Mouse (Mus musculus) heart, postnatal 0 days (tissue): ENCODE data around the gene Sgpl1. TPM values are rescaled to one million over a fixed set of nuclear protein-coding genes. Genes with fewer than 3 reads are reported as not detected.
A peak's percentile ranks its signal among the peaks of the same experiment; 100 is the strongest.

Source experiments
- ATAC-seq: fragments of 200-750 bp; cut with Nextera tagmentation; 2 replicates; pipeline ENCODE4 v1.8.0; 2017; ENCODE audit warnings: low read depth, moderate number of reproducible peaks, moderate library complexity; ENCODE audit not compliant: insufficient read depth
- DNase-seq: peaks from one replicate; pipeline ENCODE4 v3.0.0-alpha.2; 2016; ENCODE audit warnings: low spot score
- H3K27ac ChIP-seq: fragments of 300-500 bp; sonication (generic); 2 replicates; pipeline ENCODE4 v1.5.1; 2014; ENCODE audit warnings: low read depth, mild to moderate bottlenecking
- H3K27me3 ChIP-seq: fragments of 300-500 bp; sonication (generic); 2 replicates; pipeline ENCODE4 v1.6.1; 2014; ENCODE audit warnings: low read length, mixed read lengths; ENCODE audit not compliant: control insufficient read depth, insufficient read depth
- H3K36me3 ChIP-seq: fragments of 300-500 bp; sonication (generic); replicated peaks from 2 replicates; pipeline ENCODE4 v1.6.1; 2014; ENCODE audit warnings: low read length, mixed read lengths; ENCODE audit not compliant: control insufficient read depth, insufficient read depth
- H3K4me1 ChIP-seq: fragments of 300-500 bp; sonication (generic); 2 replicates; pipeline ENCODE4 v1.6.1; 2014; ENCODE audit warnings: antibody characterized with exemption; ENCODE audit not compliant: control insufficient read depth, insufficient read depth
- H3K4me2 ChIP-seq: fragments of 300-500 bp; sonication (generic); 2 replicates; pipeline ENCODE4 v1.6.1; 2014; ENCODE audit warnings: low read depth, mild to moderate bottlenecking, low read length, moderate library complexity
- H3K4me3 ChIP-seq: fragments of 300-500 bp; sonication (generic); 2 replicates; pipeline ENCODE4 v1.5.1; 2014; ENCODE audit warnings: low read depth, low read length
- H3K9ac ChIP-seq: fragments of 300-500 bp; sonication (generic); replicated peaks from 2 replicates; pipeline ENCODE4 v1.6.1; 2014; ENCODE audit warnings: low read depth, low read length, mixed read lengths
- H3K9me3 ChIP-seq: fragments of 300-500 bp; sonication (generic); replicated peaks from 2 replicates; pipeline ENCODE4 v1.6.1; 2016; ENCODE audit warnings: low read length; ENCODE audit not compliant: control insufficient read depth
- CTCF ChIP-seq: IDR thresholded peaks from 2 replicates; pipeline ENCODE4 v1.5.1; 2016; ENCODE audit warnings: antibody characterized with exemption, control low read depth, low read depth
- EP300 ChIP-seq: IDR thresholded peaks from 2 replicates; pipeline ENCODE4 v1.6.1; 2016; ENCODE audit warnings: antibody characterized with exemption, low read depth
- WGBS: fragments of 180-500 bp; shearing (Covaris S2); extraction: QIAGEN DNeasy Blood & Tissue Kit; methylation state at CpG from one replicate; pipeline ENCODE4 v1.1.7; 2014; 5-methylcytosine and 5-hydroxymethylcytosine counted together
- polyA plus RNA-seq: library from polyadenylated mRNA; unstranded; fragments of >200 nt; fragmentation: Nextera tagmentation; extraction: Ambion mirVana; gene quantifications from 2 replicates; pipeline ENCODE4 v1.2.1, GENCODE M21; 2015
- total RNA-seq: library from RNA; depleted of rRNA; stranded (reverse); fragments of >200 nt; gene quantifications from 2 replicates; pipeline ENCODE4 v1.2.3, GENCODE M21; 2014; ENCODE audit warnings: low replicate concordance; rRNA removed

Gene Sgpl1
- total RNA-seq (23.9 and 36.3 TPM in 2 replicates), polyA plus RNA-seq (14.8 and 16.7 TPM in 2 replicates)

- H3K27me3 ChIP-seq, result no peaks in the 10 kb centered on the region
- peak; percentile 90 for DNase-seq
- TF ChIP-seq EP300 (no peak), CTCF (peak; percentile 61)
- peak within 1 kb of the TSS; percentile 77 for H3K27ac ChIP-seq
- WGBS, result under 1% methylated on average over 79 of the region's 82 CpGs
- H3K4me3 ChIP-seq, result peak within 1 kb of the TSS; percentile 84
- H3K4me1 ChIP-seq, result peaks cover 7% of the 10 kb centered on the region; the same call in 1 of the 2 replicates
- peak within 1 kb of the TSS; percentile 99 for H3K4me2 ChIP-seq
- ATAC-seq, result peak; percentile 93
- H3K36me3 ChIP-seq, result no peaks in the 10 kb centered on the region
- H3K9ac ChIP-seq, result peak within 1 kb of the TSS; percentile 68
- H3K9me3 ChIP-seq, result no peaks in the 10 kb centered on the region
Measured at GRCm38 (mm10) chr10:61147157-61148040, at the start of gene Sgpl1. Gene Sgpl1 (minus strand): TSS chr10:61147703.

GRCm38 (mm10) chr10:61195718-61196291 is 48.3 kb upstream of the Sgpl1 start:
- no peak overlapping the region for H3K9ac ChIP-seq
- no peak for TF ChIP-seq CTCF
- no peak for TF ChIP-seq EP300
- DNase-seq (no peak), ATAC-seq (0 out of 2 replicates have a peak, but pooled peaks have one; percentile 7)
- no peak overlapping the region for H3K4me2 ChIP-seq
- H3K27me3 ChIP-seq, result no peaks in the 10 kb centered on the region
- no peaks in the 10 kb centered on the region for H3K4me1 ChIP-seq
- H3K4me3 ChIP-seq, result no peak overlapping the region
- H3K9me3 ChIP-seq, result no peaks in the 10 kb centered on the region
- no peaks in the 10 kb centered on the region for H3K36me3 ChIP-seq
- 73% methylated on average over 5 of the region's 5 CpGs for WGBS
- no peak overlapping the region for H3K27ac ChIP-seq

- Histone ChIP-seq H3K4me1 (no peaks in the 10 kb centered on the region), H3K27me3 (no peaks in the 10 kb centered on the region), H3K9me3 (no peaks in the 10 kb centered on the region), H3K4me3 (no peak overlapping the region), H3K36me3 (no peaks in the 10 kb centered on the region), H3K4me2 (no peak overlapping the region), H3K27ac (no peak overlapping the region), H3K9ac (no peak overlapping the region)
- 63% methylated on average over 8 of the region's 8 CpGs for WGBS
- ATAC-seq (peak; percentile 12; the same call in 1 of the 2 replicates), DNase-seq (peak; percentile 59)
- TF ChIP-seq CTCF, result no peak
- TF ChIP-seq EP300, result no peak
Measured at GRCm38 (mm10) chr10:61195216-61195615, 47.7 kb upstream of the Sgpl1 start.

GRCm38 (mm10) chr10:61194611-61195010 is 47.1 kb upstream of the Sgpl1 start:
- Histone ChIP-seq H3K9me3 (no peaks in the 10 kb centered on the region), H3K27me3 (no peaks in the 10 kb centered on the region), H3K36me3 (no peaks in the 10 kb centered on the region), H3K4me3 (no peak overlapping the region), H3K27ac (no peak overlapping the region), H3K4me2 (no peak overlapping the region), H3K4me1 (no peaks in the 10 kb centered on the region), H3K9ac (no peak overlapping the region)
- no peak for ATAC-seq
- DNase-seq, result no peak
- TF ChIP-seq EP300 (no peak), CTCF (no peak)
- 74% methylated on average over 9 of the region's 9 CpGs for WGBS

GRCm38 (mm10) chr10:61188010-61188409 is 40.5 kb upstream of the Sgpl1 start:
- no peak for TF ChIP-seq EP300
- TF ChIP-seq CTCF, result no peak

More at GRCm38 (mm10) chr10:61188010-61188409, 40.5 kb upstream of the Sgpl1 start:
- no peaks in the 10 kb centered on the region for H3K9me3 ChIP-seq
- no peak for ATAC-seq
- DNase-seq, result no peak
- no peak overlapping the region for H3K4me2 ChIP-seq
- H3K9ac ChIP-seq, result no peak overlapping the region
- H3K4me1 ChIP-seq, result no peaks in the 10 kb centered on the region
- no peak overlapping the region for H3K27ac ChIP-seq
- no peaks in the 10 kb centered on the region for H3K36me3 ChIP-seq
- no peaks in the 10 kb centered on the region for H3K27me3 ChIP-seq
- H3K4me3 ChIP-seq, result no peak overlapping the region
- WGBS, result 52% methylated on average over 3 of the region's 3 CpGs
